Mouse (Mus musculus) CH12.LX (cell line): ENCODE results near the gene Rapgef2. TPM values are rescaled to one million over a fixed set of nuclear protein-coding genes. Genes with fewer than 3 reads are reported as not detected.

Experiments
- DNase-seq: peaks from one replicate; pipeline ENCODE4 v3.0.0-alpha.2; 2013; ENCODE audit errors: extremely low read depth
- H3K27ac ChIP-seq: 2 replicates; pipeline ENCODE4 v1.5.1; 2012; ENCODE audit warnings: low read depth, mild to moderate bottlenecking, control low read depth, moderate library complexity; ENCODE audit not compliant: insufficient read depth
- H3K27me3 ChIP-seq: replicated peaks from 2 replicates; pipeline ENCODE3; 2012; ENCODE audit warnings: inconsistent platforms
- H3K36me3 ChIP-seq, 2 experiments: replicated peaks in 1 of 2; 2 replicates each; pipeline versions ENCODE3 to v1.6.1; 2012; ENCODE audit warnings: inconsistent platforms in 1 of 2, low read length in 1 of 2, mild to moderate bottlenecking in 1 of 2, mixed read lengths in 1 of 2, moderate library complexity in 1 of 2; ENCODE audit not compliant: control insufficient read depth in 1 of 2, insufficient read depth in 1 of 2
- H3K4me1 ChIP-seq, 2 experiments: 2 replicates each; pipeline ENCODE4 v1.6.1; 2012; ENCODE audit warnings: inconsistent platforms in 1 of 2, moderate library complexity in 1 of 2; ENCODE audit not compliant: insufficient read depth in 2 of 2, control insufficient read depth in 1 of 2
- H3K4me2 ChIP-seq: 2 replicates; pipeline ENCODE4 v1.6.1; 2012; ENCODE audit warnings: low read depth, mild to moderate bottlenecking, control low read depth; ENCODE audit not compliant: poor library complexity, insufficient read depth, severe bottlenecking
- H3K4me3 ChIP-seq, 3 experiments: fragments of 150-350 bp in 1 of 3; sonication (generic) in 1 of 3; replicated peaks in 1 of 3; 2 replicates each; pipeline versions ENCODE3 to v1.5.1; 2011 to 2012; ENCODE audit warnings: low read depth in 2 of 3, low read length in 2 of 3, mild to moderate bottlenecking in 2 of 3, moderate library complexity in 2 of 3, control low read depth in 1 of 3, improper control_type of control experiment in 1 of 3, inconsistent platforms in 1 of 3, mixed read lengths in 1 of 3; ENCODE audit not compliant: poor library complexity in 1 of 3
- H3K79me2 ChIP-seq: replicated peaks from 2 replicates; pipeline ENCODE4 v1.6.1; 2012; ENCODE audit warnings: mild to moderate bottlenecking, moderate library complexity; ENCODE audit not compliant: control insufficient read depth, poor library complexity, insufficient read depth, severe bottlenecking; ENCODE audit errors: extremely low read depth
- H3K9ac ChIP-seq: 2 replicates; pipeline ENCODE4 v1.6.1; 2012; ENCODE audit warnings: low read depth, mild to moderate bottlenecking, control low read depth, moderate library complexity; ENCODE audit not compliant: insufficient read depth
- H3K9me3 ChIP-seq: replicated peaks from 2 replicates; pipeline ENCODE3; 2012; ENCODE audit warnings: low read length, inconsistent platforms, mixed read lengths
- CHD1 ChIP-seq: IDR thresholded peaks from 2 replicates; pipeline ENCODE4 v1.6.1; 2012; ENCODE audit warnings: low read depth, low read length, improper control_type of control experiment, inconsistent platforms
- ELF1 ChIP-seq: IDR thresholded peaks from 2 replicates; pipeline ENCODE4 v1.6.1; 2014; ENCODE audit warnings: low read depth, mild to moderate bottlenecking, inconsistent platforms, low read length, improper control_type of control experiment
- EP300 ChIP-seq: IDR thresholded peaks from 2 replicates; pipeline ENCODE4 v1.6.1; 2011; ENCODE audit warnings: low read length, improper control_type of control experiment
- ETS1 ChIP-seq: conservative IDR thresholded peaks from 2 replicates; pipeline ENCODE4 v1.6.1; 2012; ENCODE audit warnings: low read depth, mild to moderate bottlenecking, inconsistent platforms, low read length, improper control_type of control experiment, moderate library complexity
- GABPA ChIP-seq: IDR thresholded peaks from 2 replicates; pipeline ENCODE4 v1.6.1; 2012; ENCODE audit warnings: low read depth, low read length, improper control_type of control experiment, inconsistent platforms; ENCODE audit not compliant: insufficient replicate concordance
- HCFC1 ChIP-seq: IDR thresholded peaks from 2 replicates; pipeline ENCODE4 v1.6.1; 2012; ENCODE audit warnings: low read depth, mild to moderate bottlenecking, inconsistent platforms, low read length, improper control_type of control experiment
- JUN ChIP-seq: IDR thresholded peaks from 2 replicates; pipeline ENCODE4 v1.6.1; 2011; ENCODE audit warnings: low read depth, mild to moderate bottlenecking, low read length, improper control_type of control experiment, moderate library complexity; ENCODE audit not compliant: insufficient read depth
- JUND ChIP-seq: conservative IDR thresholded peaks from 2 replicates; pipeline ENCODE4 v1.6.1; 2011; ENCODE audit warnings: low read depth, low read length, improper control_type of control experiment
- MAFK ChIP-seq: IDR thresholded peaks from 2 replicates; pipeline ENCODE4 v1.6.1; 2011; ENCODE audit warnings: low read length, improper control_type of control experiment; ENCODE audit not compliant: insufficient replicate concordance
- MAX ChIP-seq: IDR thresholded peaks from 2 replicates; pipeline ENCODE4 v1.6.1; 2011; ENCODE audit warnings: low read length, improper control_type of control experiment
- MEF2A ChIP-seq: IDR thresholded peaks from 2 replicates; pipeline ENCODE4 v1.6.1; 2014; ENCODE audit warnings: low read depth, mild to moderate bottlenecking, inconsistent platforms, low read length, improper control_type of control experiment, borderline replicate concordance
- MXI1 ChIP-seq: IDR thresholded peaks from 2 replicates; pipeline ENCODE4 v1.6.1; 2011; ENCODE audit warnings: mild to moderate bottlenecking, low read depth, low read length, improper control_type of control experiment
- MYC ChIP-seq: IDR thresholded peaks from 2 replicates; pipeline ENCODE4 v1.6.1; 2011; ENCODE audit warnings: low read depth, mild to moderate bottlenecking, improper control_type of control experiment, low read length
- NELFE ChIP-seq: IDR thresholded peaks from 2 replicates; pipeline ENCODE4 v1.6.1; 2011; ENCODE audit warnings: low read depth, low read length, improper control_type of control experiment
- NRF1 ChIP-seq: IDR thresholded peaks from 2 replicates; pipeline ENCODE4 v1.6.1; 2014; ENCODE audit warnings: low read depth, mild to moderate bottlenecking, inconsistent platforms, low read length, improper control_type of control experiment, moderate library complexity
- PAX5 ChIP-seq: IDR thresholded peaks from 2 replicates; pipeline ENCODE4 v1.6.1; 2012; ENCODE audit warnings: low read length, inconsistent platforms, mixed read lengths
- POLR2A ChIP-seq: IDR thresholded peaks from 2 replicates; pipeline ENCODE4 v1.6.1; 2011; ENCODE audit warnings: low read depth, mild to moderate bottlenecking, improper control_type of control experiment, low read length
- POLR2AphosphoS2 ChIP-seq: IDR thresholded peaks from 2 replicates; pipeline ENCODE4 v1.6.1; 2011; ENCODE audit warnings: low read depth, low read length, improper control_type of control experiment
- RAD21 ChIP-seq: IDR thresholded peaks from 2 replicates; pipeline ENCODE4 v1.6.1; 2011; ENCODE audit warnings: low read depth, mild to moderate bottlenecking, low read length, improper control_type of control experiment, moderate library complexity
- SMC3 ChIP-seq: IDR thresholded peaks from 2 replicates; pipeline ENCODE4 v1.6.1; 2011; ENCODE audit warnings: low read depth, low read length, improper control_type of control experiment
- TBP ChIP-seq: conservative IDR thresholded peaks from 2 replicates; pipeline ENCODE4 v1.6.1; 2011; ENCODE audit warnings: low read depth, low read length, improper control_type of control experiment
- TCF12 ChIP-seq: IDR thresholded peaks from 2 replicates; pipeline ENCODE4 v1.6.1; 2014; ENCODE audit warnings: low read depth, mild to moderate bottlenecking, inconsistent platforms, low read length, improper control_type of control experiment
- USF1 ChIP-seq: IDR thresholded peaks from 2 replicates; pipeline ENCODE4 v1.6.1; 2014; ENCODE audit warnings: low read depth, mild to moderate bottlenecking, inconsistent platforms, low read length, improper control_type of control experiment
- ZKSCAN1 ChIP-seq: IDR thresholded peaks from 2 replicates; pipeline ENCODE4 v1.6.1; 2012; ENCODE audit warnings: low read depth, inconsistent platforms, low read length, improper control_type of control experiment, borderline replicate concordance
- dilution Hi-C: fragments of 300-500 bp; cut with MboI; formaldehyde crosslinking; loops from 2 replicates; pipeline ENCODE4 v1.14.3; 2020; ENCODE audit warnings: low sequenced_read_pairs; ENCODE audit not compliant: extremely low pct_unique_long_range_greater_than_20kb, extremely low pct_ligation_motif_present
- in situ Hi-C: fragments of 300-500 bp; cut with MboI; formaldehyde crosslinking; loops from 3 replicates; pipeline ENCODE4 v1.14.3; 2019; ENCODE audit warnings: low sequenced_read_pairs, low pct_ligation_motif_present, low pct_unique_long_range_greater_than_20kb, mixed read lengths
- polyA plus RNA-seq: library from polyadenylated mRNA; unstranded; fragments of >175 nt; gene quantifications from 2 replicates; pipeline ENCODE4 v1.2.1, GENCODE M21; 2012; ENCODE audit warnings: low read depth; ENCODE audit not compliant: insufficient read length
- total RNA-seq, 2 experiments: library from RNA; depleted of rRNA; stranded (reverse); fragments of 300-350 nt in 1 of 2; fragments of >200 nt in 1 of 2; gene quantifications; 2 replicates each; pipeline ENCODE4 v1.2.3; 2012 to 2014

The Rapgef2 gene
- total and polyA plus RNA-seq, 3 experiments = 0.72 to 3.1 (median 2.6) TPM

DNA sequence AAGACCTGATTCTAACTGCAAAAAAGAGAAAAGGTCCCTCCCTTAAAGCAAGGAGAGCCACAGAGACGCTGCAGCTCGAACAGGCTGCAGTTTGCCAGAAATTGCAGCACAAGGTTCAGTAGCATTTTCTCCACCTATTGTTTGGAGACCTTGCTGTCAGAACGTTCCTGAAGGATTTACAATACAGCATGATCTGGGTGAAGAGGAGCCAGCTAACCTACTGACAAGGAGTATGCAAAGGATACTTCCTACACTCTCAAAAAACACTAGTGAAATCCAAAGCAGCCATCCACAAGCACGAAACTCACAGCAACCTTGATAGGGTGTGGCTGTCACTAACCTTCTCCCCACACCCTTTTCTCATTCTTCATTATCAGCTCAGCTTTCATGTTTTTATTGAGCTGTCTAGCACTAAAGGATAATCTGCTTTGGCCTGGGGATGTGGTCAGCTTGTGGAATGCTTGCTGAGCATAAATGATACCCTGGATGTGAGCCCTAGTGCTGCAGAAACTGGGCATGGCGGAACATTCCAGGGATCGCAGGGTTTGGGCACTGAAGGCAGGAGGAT lies 124.4 kb downstream of the Rapgef2 start:
- Histone ChIP-seq H3K27ac (no peak overlapping the region), H3K36me3 (peaks cover 0 to 3% of the 10 kb centered on the region in 2 experiments), H3K9ac (no peak overlapping the region), H3K4me2 (no peak overlapping the region), H3K79me2 (no peaks in the 10 kb centered on the region)
- dilution Hi-C loops (no loop called here), in situ Hi-C loops (no loop called here)
- DNase-seq = no peak
- TF ChIP-seq NELFE (no peak), ELF1 (no peak), POLR2A (no peak), HCFC1 (no peak), POLR2AphosphoS2 (no peak), USF1 (no peak), GABPA (no peak), ZKSCAN1 (no peak), ETS1 (no peak), MAX (no peak), PAX5 (no peak), NRF1 (no peak), TCF12 (no peak), MAFK (no peak), TBP (no peak), RAD21 (no peak)
- TF ChIP-seq, all 38 proteins: peak for 0
- peaks cover 0 to 22% of the 10 kb centered on the region in 2 experiments; a peak in 2 of 4 replicates for H3K4me1 ChIP-seq
- H3K9me3 ChIP-seq = no peaks in the 10 kb centered on the region
- no peaks in the 10 kb centered on the region for H3K27me3 ChIP-seq
- no peak overlapping the region for H3K4me3 ChIP-seq

GRCm38 (mm10) chr3:79161093-79161723 lies 125.1 kb downstream of the Rapgef2 start:
- Histone ChIP-seq H3K36me3 (peaks cover 0 to 3% of the 10 kb centered on the region in 2 experiments), H3K79me2 (no peaks in the 10 kb centered on the region), H3K27ac (no peak overlapping the region), H3K4me2 (no peak overlapping the region; the same call in 1 of the 2 replicates), H3K9me3 (no peaks in the 10 kb centered on the region), H3K4me3 (no peak overlapping the region), H3K9ac (no peak overlapping the region), H3K4me1 (peaks cover 0 to 22% of the 10 kb centered on the region in 2 experiments; a peak in 2 of 4 replicates), H3K27me3 (no peaks in the 10 kb centered on the region)
- no peak for TF ChIP-seq ELF1
- no peak for TF ChIP-seq MAX
- 0 out of 2 replicates have a peak, but pooled peaks have one; percentile 6 for TF ChIP-seq JUN
- TF ChIP-seq CHD1 = no peak
- TF ChIP-seq MYC = no peak
- TF ChIP-seq GABPA = no peak
- no peak for TF ChIP-seq SMC3
- TF ChIP-seq RAD21 = no peak
- TF ChIP-seq ETS1 = no peak; the same call in 1 of the 2 replicates
- peak; percentile 28; the same call in 1 of the 2 replicates for TF ChIP-seq EP300
- TF ChIP-seq MEF2A = peak; percentile 89
- no peak for TF ChIP-seq MXI1
- no peak for TF ChIP-seq POLR2A
- TF ChIP-seq USF1 = no peak
- 0 out of 2 replicates have a peak, but pooled peaks have one; percentile 21 for TF ChIP-seq JUND
- peak; percentile 29 for DNase-seq
- in situ Hi-C loops (no loop called here), dilution Hi-C loops (no loop called here)
